14 mouse cellular contexts compared by ENCODE assay signal in genomic region chr7:143300037-143300436, GRCm38 (mm10).
A peak's percentile ranks its signal among the peaks of the same experiment; 100 is the strongest.
DNase-seq lines count a peak whose midpoint lies in the region; ATAC-seq lines count a peak whose summit lies in the region.
"Had no signal": no experiment of that assay in that cellular context is flagged by ENCODE, and none has a peak within 500 bp of the region (broad histone marks: within the 10 kb centered on the region; RNA-seq: fewer than 3 reads in every experiment).

No protein-coding gene starts in this region.

- H3K27ac ChIP-seq in hindbrain, embryonic 10.5 days = peak overlapping the region; percentile 67
- no peak overlapping the region for H3K27ac ChIP-seq in hindbrain, embryonic 14.5 days
- no peak overlapping the region for H3K27ac ChIP-seq in midbrain, embryonic 14.5 days (replicated peaks; ENCODE audit: low read depth, low read length)
- no peak overlapping the region for H3K27ac ChIP-seq in midbrain, embryonic 13.5 days
- peak overlapping the region; percentile 39 for H3K27ac ChIP-seq in intestine, embryonic 15.5 days
- H3K27ac ChIP-seq in stomach, embryonic 16.5 days (ENCODE audit: low read length) = peak overlapping the region; percentile 75
- H3K27ac ChIP-seq: hindbrain, embryonic 15.5 days; liver, embryonic 15.5 days had no signal

- H3K27me3 ChIP-seq in hindbrain, embryonic 10.5 days (ENCODE audit: insufficient read depth, poor library complexity, severe bottlenecking) = peaks cover 3% of the 10 kb centered on the region; the same call in 1 of the 2 replicates
- no peaks in the 10 kb centered on the region for H3K27me3 ChIP-seq in hindbrain, embryonic 14.5 days (ENCODE audit: control insufficient read depth, insufficient read depth, low read length)
- H3K27me3 ChIP-seq in midbrain, embryonic 14.5 days (ENCODE audit: control insufficient read depth, insufficient read depth, low read length) = no peaks in the 10 kb centered on the region
- no peaks in the 10 kb centered on the region for H3K27me3 ChIP-seq in midbrain, embryonic 13.5 days
- no peaks in the 10 kb centered on the region for H3K27me3 ChIP-seq in intestine, embryonic 15.5 days (replicated peaks)
- H3K27me3 ChIP-seq in stomach, embryonic 16.5 days (ENCODE audit: control insufficient read depth, insufficient read depth, low read length) = no peaks in the 10 kb centered on the region
- H3K27me3 ChIP-seq: hindbrain, embryonic 15.5 days; liver, embryonic 15.5 days had no signal

- 61% methylated on average over 7 of the region's 7 CpGs for WGBS in hindbrain, embryonic 10.5 days
- 60% methylated on average over 7 of the region's 7 CpGs for WGBS in hindbrain, embryonic 14.5 days
- 55% methylated on average over 7 of the region's 7 CpGs for WGBS in midbrain, embryonic 14.5 days
- WGBS in midbrain, embryonic 13.5 days = 52% methylated on average over 7 of the region's 7 CpGs
- WGBS in intestine, embryonic 15.5 days = 45% methylated on average over 7 of the region's 7 CpGs
- WGBS in stomach, embryonic 16.5 days = 35% methylated on average over 7 of the region's 7 CpGs

- H3K4me1 ChIP-seq in hindbrain, embryonic 10.5 days (replicated peaks) = peaks cover 32% of the 10 kb centered on the region
- peaks cover 8% of the 10 kb centered on the region for H3K4me1 ChIP-seq in hindbrain, embryonic 14.5 days (replicated peaks; ENCODE audit: control insufficient read depth, insufficient read depth, low read length)
- H3K4me1 ChIP-seq in midbrain, embryonic 14.5 days (ENCODE audit: control insufficient read depth, insufficient read depth, low read length) = peaks cover 5% of the 10 kb centered on the region; the same call in 1 of the 2 replicates
- H3K4me1 ChIP-seq in midbrain, embryonic 13.5 days (replicated peaks) = peaks cover 17% of the 10 kb centered on the region
- peaks cover 12% of the 10 kb centered on the region; the same call in 1 of the 2 replicates for H3K4me1 ChIP-seq in intestine, embryonic 15.5 days (replicated peaks)
- peaks cover 10% of the 10 kb centered on the region for H3K4me1 ChIP-seq in stomach, embryonic 16.5 days (ENCODE audit: control insufficient read depth, insufficient read depth, low read length)

- DNase-seq in hindbrain, embryonic 10.5 days (ENCODE audit: low spot score) = peak; percentile 23
- no peak for DNase-seq in hindbrain, embryonic 14.5 days (ENCODE audit: low spot score)
- peak; percentile 39 for DNase-seq in midbrain, embryonic 14.5 days
- no peak for DNase-seq in right cerebral cortex, postnatal 4 days
- DNase-seq in layer of hippocampus, postnatal 25 days (ENCODE audit: extremely low spot score in 1 of 2, low spot score in 1 of 2) = no peak
- DNase-seq: cerebellum, adult 2 months; gastrocnemius, postnatal 36 days; thymus, adult 2 months had no signal

- no peak overlapping the region for H3K4me3 ChIP-seq in hindbrain, embryonic 10.5 days
- H3K4me3 ChIP-seq in hindbrain, embryonic 14.5 days (replicated peaks; ENCODE audit: low read length) = no peak overlapping the region
- H3K4me3 ChIP-seq in midbrain, embryonic 14.5 days (replicated peaks; ENCODE audit: low read depth, low read length) = no peak overlapping the region
- H3K4me3 ChIP-seq in midbrain, embryonic 13.5 days (replicated peaks) = no peak overlapping the region
- no peak overlapping the region for H3K4me3 ChIP-seq in intestine, embryonic 15.5 days (replicated peaks)
- H3K4me3 ChIP-seq in stomach, embryonic 16.5 days (replicated peaks; ENCODE audit: low read length) = no peak overlapping the region
- H3K4me3 ChIP-seq: hindbrain, embryonic 15.5 days; liver, embryonic 15.5 days had no signal

- H3K9ac ChIP-seq in hindbrain, embryonic 14.5 days = no peak overlapping the region
- no peak overlapping the region; the same call in 1 of the 2 replicates for H3K9ac ChIP-seq in midbrain, embryonic 14.5 days (replicated peaks; ENCODE audit: low read length)
- H3K9ac ChIP-seq in midbrain, embryonic 13.5 days (replicated peaks) = no peak overlapping the region
- H3K9ac ChIP-seq in intestine, embryonic 15.5 days = no peak overlapping the region
- H3K9ac ChIP-seq in stomach, embryonic 16.5 days (ENCODE audit: low read length) = peak overlapping the region; percentile 34
- H3K9ac ChIP-seq: hindbrain, embryonic 15.5 days; liver, embryonic 15.5 days had no signal

- no peak for ATAC-seq in hindbrain, embryonic 14.5 days (ENCODE audit: low FRiP score)
- no peak for ATAC-seq in midbrain, embryonic 14.5 days (ENCODE audit: low FRiP score, low TSS enrichment)
- no peak for ATAC-seq in midbrain, embryonic 13.5 days
- ATAC-seq in intestine, embryonic 15.5 days = no peak
- peak; percentile 31; the same call in 1 of the 2 replicates for ATAC-seq in stomach, embryonic 16.5 days (ENCODE audit: insufficient read depth, low FRiP score)
- ATAC-seq: forebrain, embryonic 16.5 days had no signal

- H3K36me3 ChIP-seq in hindbrain, embryonic 10.5 days = peaks cover 5% of the 10 kb centered on the region; the same call in 1 of the 2 replicates
- H3K36me3 ChIP-seq in hindbrain, embryonic 14.5 days (replicated peaks; ENCODE audit: control insufficient read depth, insufficient read depth) = no peaks in the 10 kb centered on the region
- H3K36me3 ChIP-seq in midbrain, embryonic 14.5 days (ENCODE audit: control insufficient read depth, insufficient read depth, low read length) = no peaks in the 10 kb centered on the region
- H3K36me3 ChIP-seq in midbrain, embryonic 13.5 days = no peaks in the 10 kb centered on the region
- no peaks in the 10 kb centered on the region for H3K36me3 ChIP-seq in intestine, embryonic 15.5 days
- no peaks in the 10 kb centered on the region for H3K36me3 ChIP-seq in stomach, embryonic 16.5 days (ENCODE audit: control insufficient read depth, insufficient read depth, low read length)
- H3K36me3 ChIP-seq: hindbrain, embryonic 15.5 days; liver, embryonic 15.5 days had no signal

- H3K9me3 ChIP-seq in hindbrain, embryonic 10.5 days = peaks cover 18% of the 10 kb centered on the region
- 0 out of 2 replicates have a peak, but pooled peaks cover 14% of the 10 kb centered on the region for H3K9me3 ChIP-seq in hindbrain, embryonic 14.5 days (ENCODE audit: control insufficient read depth, low read length)
- H3K9me3 ChIP-seq in midbrain, embryonic 14.5 days (ENCODE audit: control insufficient read depth, low read length) = no peaks in the 10 kb centered on the region
- H3K9me3 ChIP-seq in midbrain, embryonic 13.5 days = peaks cover 15% of the 10 kb centered on the region; the same call in 1 of the 2 replicates
- no peaks in the 10 kb centered on the region for H3K9me3 ChIP-seq in intestine, embryonic 15.5 days
- peaks cover 6% of the 10 kb centered on the region; the same call in 1 of the 2 replicates for H3K9me3 ChIP-seq in stomach, embryonic 16.5 days (replicated peaks; ENCODE audit: control insufficient read depth, low read length)
- H3K9me3 ChIP-seq: hindbrain, embryonic 15.5 days; liver, embryonic 15.5 days had no signal

- H3K4me2 ChIP-seq in hindbrain, embryonic 14.5 days (replicated peaks) = no peak overlapping the region
- H3K4me2 ChIP-seq in midbrain, embryonic 14.5 days (ENCODE audit: low read length) = no peak overlapping the region
- H3K4me2 ChIP-seq in midbrain, embryonic 13.5 days (replicated peaks) = no peak overlapping the region
- H3K4me2 ChIP-seq in intestine, embryonic 15.5 days (replicated peaks) = no peak overlapping the region
- no peak overlapping the region for H3K4me2 ChIP-seq in stomach, embryonic 16.5 days (ENCODE audit: low read depth, low read length)
- H3K4me2 ChIP-seq: hindbrain, embryonic 15.5 days; liver, embryonic 15.5 days had no signal

Comparison
In these comparisons a context has a peak if more than half of its experiments do, and no peak if none do; other contexts are left out.
1. DNase-seq: peak in hindbrain, embryonic 10.5 days (single experiment) and midbrain, embryonic 14.5 days (single experiment); none in hindbrain, embryonic 14.5 days (single experiment), right cerebral cortex, postnatal 4 days (single experiment) and layer of hippocampus, postnatal 25 days (0 of 2).
2. H3K27ac ChIP-seq: peak in hindbrain, embryonic 10.5 days (single experiment), intestine, embryonic 15.5 days (single experiment) and stomach, embryonic 16.5 days (single experiment); none in hindbrain, embryonic 14.5 days (single experiment), midbrain, embryonic 14.5 days (single experiment) and midbrain, embryonic 13.5 days (single experiment).